Mouse (Mus musculus): ENCODE results near the gene Hectd1.

DNA sequence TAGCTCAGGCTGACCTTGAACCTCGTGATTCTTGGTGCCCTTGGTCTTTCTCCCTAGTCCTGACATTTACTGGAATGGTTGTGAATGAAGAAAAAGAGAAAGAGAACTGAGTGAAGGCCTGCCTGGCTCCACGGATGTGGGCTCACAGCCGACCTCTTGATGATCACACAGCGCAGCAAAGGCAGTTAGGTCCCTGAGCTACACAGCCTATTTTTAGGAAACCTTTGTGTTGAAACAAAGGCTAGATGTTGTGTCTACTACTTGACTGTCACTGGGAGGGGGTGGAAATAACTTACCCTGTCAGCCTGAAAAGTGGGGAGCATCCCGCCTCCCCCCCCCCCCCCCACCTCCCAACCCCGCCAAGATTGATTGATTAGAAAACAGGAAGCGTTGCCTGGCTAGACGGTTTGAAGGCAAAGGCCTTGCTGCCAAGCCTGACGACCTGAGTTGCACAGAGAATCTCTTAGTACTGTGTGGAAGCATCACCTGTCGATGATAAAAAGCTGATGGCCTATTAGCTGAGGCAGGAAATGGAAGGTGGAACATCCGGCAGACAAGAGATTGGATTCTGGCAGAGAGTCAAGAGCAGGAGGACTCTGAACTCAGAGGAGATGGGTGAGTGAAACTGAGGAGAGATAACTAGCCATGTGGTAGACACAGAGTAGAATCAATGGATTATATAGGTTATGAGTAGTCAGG lies 42.3 kb upstream of the Hectd1 start:
- TF ChIP-seq CTCF (IDR thresholded peaks at IDR 0.05; ENCODE audit: borderline replicate concordance, insufficient read depth, low read length), result no peak
- no peak for TF ChIP-seq POLR2A (IDR thresholded peaks at IDR 0.05; ENCODE audit: low read depth, low read length)
